Mouse (Mus musculus) C2C12 (cell line): ENCODE measurements around the gene Fam161b. TPM values are rescaled to one million over a fixed set of nuclear protein-coding genes. Genes with fewer than 3 reads are reported as not detected.

Experiments used
- H3K27me3 ChIP-seq: one replicate; pipeline ENCODE4 v1.6.1; 2011; ENCODE audit not compliant: control insufficient read depth, insufficient read depth, insufficient read length
- H3K36me3 ChIP-seq: one replicate; pipeline ENCODE4 v1.6.1; 2011; ENCODE audit not compliant: control insufficient read depth, insufficient read depth
- H3K4me3 ChIP-seq: one replicate; pipeline ENCODE4 v1.5.1; 2011; ENCODE audit warnings: mild to moderate bottlenecking, control low read depth; ENCODE audit not compliant: poor library complexity, insufficient read depth, severe bottlenecking
- H3K79me2 ChIP-seq: one replicate; pipeline ENCODE4 v1.6.1; 2011; ENCODE audit not compliant: control insufficient read depth, insufficient read depth
- H3K79me3 ChIP-seq: one replicate; pipeline ENCODE4 v1.6.1; 2011; ENCODE audit warnings: low read depth, control low read depth
- H3ac ChIP-seq: one replicate; pipeline ENCODE3; 2011; ENCODE audit warnings: low read depth; ENCODE audit not compliant: control insufficient read depth, insufficient read length
- CEBPB ChIP-seq: IDR thresholded peaks from one replicate; pipeline ENCODE4 v1.6.1; 2011; ENCODE audit warnings: low read depth, mild to moderate bottlenecking, control low read depth, moderate library complexity
- CTCF ChIP-seq: IDR thresholded peaks from one replicate; pipeline ENCODE4 v1.5.1; 2011; ENCODE audit not compliant: control insufficient read depth, insufficient read depth, insufficient read length
- FOSL1 ChIP-seq: IDR thresholded peaks from one replicate; pipeline ENCODE4 v1.8.0; 2011; ENCODE audit warnings: mild to moderate bottlenecking, low read length; ENCODE audit not compliant: poor library complexity, insufficient read depth, severe bottlenecking
- MAX ChIP-seq: IDR thresholded peaks from one replicate; pipeline ENCODE4 v1.6.1; 2011; ENCODE audit warnings: mild to moderate bottlenecking, control low read depth
- MYOD1 ChIP-seq: IDR thresholded peaks from one replicate; pipeline ENCODE4 v1.6.1; 2011; ENCODE audit warnings: low read depth; ENCODE audit not compliant: control insufficient read depth, insufficient read length
- MYOG ChIP-seq: IDR thresholded peaks from one replicate; pipeline ENCODE4 v1.6.1; 2011; ENCODE audit not compliant: control insufficient read depth, insufficient read length; ENCODE audit errors: extremely low read depth
- USF1 ChIP-seq: IDR thresholded peaks from one replicate; pipeline ENCODE4 v1.6.1; 2011; ENCODE audit warnings: low read depth, mild to moderate bottlenecking, control low read depth, moderate library complexity
- long read RNA-seq, 2 experiments: library from polyadenylated mRNA; unstranded; transcript quantifications; one replicate each; pipeline ENCODE4 v2.0.0; 2019 to 2020
- polyA plus RNA-seq: library from polyadenylated mRNA; unstranded; fragments of >200 nt; fragmentation: generic; extraction: Trizol; gene quantifications from one replicate; pipeline ENCODE4 v1.2.1, GENCODE M21; 2012; ENCODE audit warnings: missing spikeins

The Fam161b gene
- polyA plus RNA-seq = 0.50 TPM
- long read RNA-seq, experiment 1, partial matches to known transcripts = 0 of 1 reads
- long read RNA-seq, experiment 1, other reads (novel, unspliced or antisense) = 0 of 1 reads
- long read RNA-seq, experiment 2, partial matches to known transcripts = 1 of 2 reads
- long read RNA-seq, experiment 2, other reads (novel, unspliced or antisense) = 0 of 2 reads

GRCm38 (mm10) chr12:84361555-84362489, at the start of gene Fam161b, which contains the start of gene Coq6:
TSS of gene Fam161b (minus strand) at chr12:84361833.
TSS of gene Coq6 (plus strand) at chr12:84361657.
- Histone ChIP-seq H3K27me3 (no peaks in the 10 kb centered on the region), H3ac (peak within 1 kb of the TSS; percentile 98), H3K4me3 (peak within 1 kb of the TSS; percentile 95), H3K79me3 (peaks cover 35% of the 10 kb centered on the region), H3K79me2 (peaks cover 44% of the 10 kb centered on the region), H3K36me3 (no peaks in the 10 kb centered on the region)
- no peak for TF ChIP-seq CTCF
- TF ChIP-seq MAX = peak; percentile 28

GRCm38 (mm10) chr12:84408819-84409507, 47.3 kb upstream of the Fam161b start, which contains the start of the genes Entpd5 and Bbof1:
TSS of gene Entpd5 (minus strand) at chr12:84409029.
TSS of gene Bbof1 (plus strand) at chr12:84409071.
- peak within 1 kb of the TSS; percentile 43 for H3K4me3 ChIP-seq
- no peaks in the 10 kb centered on the region for H3K27me3 ChIP-seq
- no peaks in the 10 kb centered on the region for H3K79me3 ChIP-seq
- H3K79me2 ChIP-seq = no peaks in the 10 kb centered on the region
- peak within 1 kb of the TSS; percentile 80 for H3ac ChIP-seq
- TF ChIP-seq MAX = peak; percentile 73
- no peak for TF ChIP-seq CTCF
- TF ChIP-seq FOSL1 = no peak
- no peak for TF ChIP-seq USF1
- no peaks in the 10 kb centered on the region for H3K36me3 ChIP-seq

- no peaks in the 10 kb centered on the region for H3K27me3 ChIP-seq
- no peaks in the 10 kb centered on the region for H3K79me2 ChIP-seq
- no peaks in the 10 kb centered on the region for H3K36me3 ChIP-seq
- H3K79me3 ChIP-seq = no peaks in the 10 kb centered on the region
- TF ChIP-seq MAX = no peak
- TF ChIP-seq USF1 = no peak
- H3ac ChIP-seq = peak overlapping the region; percentile 80
- peak overlapping the region; percentile 43 for H3K4me3 ChIP-seq
Observed at GRCm38 (mm10) chr12:84407874-84408818, 46.5 kb upstream of the Fam161b start.

GRCm38 (mm10) chr12:84407259-84407658, 45.6 kb upstream of the Fam161b start:
- TF ChIP-seq MYOD1 (no peak), USF1 (no peak), MAX (no peak), FOSL1 (no peak)
- no peak overlapping the region for H3ac ChIP-seq
- no peaks in the 10 kb centered on the region for H3K27me3 ChIP-seq
- no peaks in the 10 kb centered on the region for H3K36me3 ChIP-seq
- no peaks in the 10 kb centered on the region for H3K79me2 ChIP-seq
- H3K79me3 ChIP-seq = no peaks in the 10 kb centered on the region
- H3K4me3 ChIP-seq = no peak overlapping the region

GRCm38 (mm10) chr12:84404541-84404940, 42.9 kb upstream of the Fam161b start:
- H3K36me3 ChIP-seq = no peaks in the 10 kb centered on the region
- no peak overlapping the region for H3ac ChIP-seq
- no peak overlapping the region for H3K4me3 ChIP-seq
- H3K27me3 ChIP-seq = no peaks in the 10 kb centered on the region
- H3K79me2 ChIP-seq = no peaks in the 10 kb centered on the region
- TF ChIP-seq CEBPB (no peak), USF1 (no peak), CTCF (no peak), MAX (no peak), MYOG (no peak), FOSL1 (no peak), MYOD1 (no peak)
- no peaks in the 10 kb centered on the region for H3K79me3 ChIP-seq
